Mouse (Mus musculus) forebrain, postnatal 0 days (tissue): ENCODE measurements around the gene Cmbl. TPM values are rescaled to one million over a fixed set of nuclear protein-coding genes. Genes with fewer than 3 reads are reported as not detected.

Experiments
- ATAC-seq: fragments of 200-750 bp; cut with Nextera tagmentation; 2 replicates; pipeline ENCODE4 v1.8.0; 2017; ENCODE audit warnings: mild to moderate bottlenecking, moderate library complexity
- DNase-seq: peaks from one replicate; pipeline ENCODE4 v3.0.0-alpha.2; 2015
- H3K27ac ChIP-seq: fragments of 300-500 bp; sonication (generic); 2 replicates; pipeline ENCODE4 v1.5.1; 2014; ENCODE audit warnings: low read depth, mild to moderate bottlenecking, antibody characterized with exemption, low read length, moderate library complexity, mixed read lengths
- H3K27me3 ChIP-seq: fragments of 300-500 bp; sonication (generic); 2 replicates; pipeline ENCODE4 v1.6.1; 2014; ENCODE audit warnings: mild to moderate bottlenecking, low read length, mixed read lengths; ENCODE audit not compliant: insufficient read depth
- H3K36me3 ChIP-seq: fragments of 300-500 bp; sonication (generic); 2 replicates; pipeline ENCODE4 v1.6.1; 2014; ENCODE audit warnings: mild to moderate bottlenecking, moderate library complexity; ENCODE audit not compliant: insufficient read depth
- H3K4me1 ChIP-seq: fragments of 300-500 bp; sonication (generic); 2 replicates; pipeline ENCODE4 v1.6.1; 2014; ENCODE audit warnings: antibody characterized with exemption; ENCODE audit not compliant: insufficient read depth
- H3K4me2 ChIP-seq: fragments of 300-500 bp; sonication (generic); 2 replicates; pipeline ENCODE4 v1.6.1; 2014; ENCODE audit warnings: low read depth, mild to moderate bottlenecking, moderate library complexity
- H3K4me3 ChIP-seq: fragments of 300-500 bp; sonication (generic); 2 replicates; pipeline ENCODE4 v1.5.1; 2014; ENCODE audit warnings: low read depth, low read length, mixed read lengths
- H3K9ac ChIP-seq: fragments of 300-500 bp; sonication (generic); 2 replicates; pipeline ENCODE4 v1.6.1; 2014; ENCODE audit warnings: mild to moderate bottlenecking
- H3K9me3 ChIP-seq: fragments of 300-500 bp; sonication (generic); 2 replicates; pipeline ENCODE4 v1.6.1; 2016; ENCODE audit warnings: low read length
- CTCF ChIP-seq: sonication (generic); IDR thresholded peaks from 2 replicates; pipeline ENCODE4 v1.5.1; 2016; ENCODE audit warnings: antibody characterized with exemption, control low read depth, low read depth
- WGBS: fragments of 180-500 bp; shearing (Covaris S2); extraction: QIAGEN DNeasy Blood & Tissue Kit; methylation state at CpG from one replicate; pipeline ENCODE4 v1.1.7; 2014; 5-methylcytosine and 5-hydroxymethylcytosine counted together
- polyA plus RNA-seq: library from polyadenylated mRNA; unstranded; fragments of >200 nt; fragmentation: Nextera tagmentation; extraction: Ambion mirVana; gene quantifications from 2 replicates; pipeline ENCODE4 v1.2.1, GENCODE M21; 2015
- total RNA-seq: library from RNA; depleted of rRNA; stranded (reverse); fragments of >200 nt; gene quantifications from 2 replicates; pipeline ENCODE4 v1.2.3, GENCODE M21; 2014; rRNA removed

Gene Cmbl
- total and polyA plus RNA-seq, 2 experiments from 2014 or later: 19.9 to 27.2 TPM

GRCm38 (mm10) chr15:31636091-31636595 lies 71.0 kb downstream of the Cmbl start:
- no peaks in the 10 kb centered on the region for H3K27me3 ChIP-seq
- no peaks in the 10 kb centered on the region for H3K4me1 ChIP-seq
- no peaks in the 10 kb centered on the region for H3K9me3 ChIP-seq
- 78% methylated on average over 9 of the region's 9 CpGs for WGBS
- no peak overlapping the region for H3K9ac ChIP-seq
- DNase-seq (no peak), ATAC-seq (no peak)
- H3K4me3 ChIP-seq: no peak overlapping the region
- no peak overlapping the region for H3K27ac ChIP-seq
- H3K4me2 ChIP-seq: no peak overlapping the region
- no peaks in the 10 kb centered on the region for H3K36me3 ChIP-seq
- no peak for TF ChIP-seq CTCF

Other genes starting within 250 kb of the Cmbl start
- 1.3 TPM in 2 replicates for gene Ankrd33b, start 197.7 kb upstream of the Cmbl start, total RNA-seq
- gene Ankrd33b, start 197.7 kb upstream of the Cmbl start, polyA plus RNA-seq: 1.1 and 1.2 TPM in 2 replicates
- gene Ropn1l, start 111.7 kb upstream of the Cmbl start, total RNA-seq: 1.2 and 2.1 TPM in 2 replicates
- 2.1 and 3.1 TPM in 2 replicates for gene Ropn1l, start 111.7 kb upstream of the Cmbl start, polyA plus RNA-seq
- 149 and 209 TPM in 2 replicates for gene March6, start 34.3 kb upstream of the Cmbl start, total RNA-seq
- gene March6, start 34.3 kb upstream of the Cmbl start, polyA plus RNA-seq: 38.4 and 60.2 TPM in 2 replicates
- 409 and 464 TPM in 2 replicates for gene Cct5, start 36.4 kb downstream of the Cmbl start, total RNA-seq
- 473 and 554 TPM in 2 replicates for gene Cct5, start 36.4 kb downstream of the Cmbl start, polyA plus RNA-seq
- gene Fam173b, start 36.5 kb downstream of the Cmbl start, total RNA-seq: 10.7 and 16.5 TPM in 2 replicates
- gene Fam173b, start 36.5 kb downstream of the Cmbl start, polyA plus RNA-seq: 6.6 and 7.0 TPM in 2 replicates